Mouse (Mus musculus): ENCODE results near the gene Shank2. TPM values are rescaled to one million over a fixed set of nuclear protein-coding genes. Genes with fewer than 3 reads are reported as not detected.

The Shank2 gene
- polyA plus RNA-seq, 1 experiment, result 2.4 TPM

DNA sequence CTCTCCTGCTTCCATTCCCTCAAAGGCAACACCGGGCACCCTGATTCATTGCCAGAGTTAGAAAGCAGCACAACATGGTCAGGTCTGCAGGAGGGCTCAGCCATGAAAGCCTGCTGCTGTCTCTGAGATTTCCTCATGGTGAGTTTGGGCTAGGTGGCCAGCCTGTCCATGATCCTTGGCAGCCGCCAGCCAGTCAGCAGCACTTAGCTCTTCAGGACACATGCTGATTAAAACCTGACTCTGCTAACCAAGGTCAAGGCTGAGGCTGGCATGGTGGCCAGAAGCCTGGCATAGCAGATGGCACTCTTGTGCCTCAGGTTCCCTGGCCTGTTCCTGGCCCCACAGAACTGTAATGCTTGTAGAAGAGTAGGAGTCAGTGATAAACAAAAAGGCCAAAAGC, 269.3 kb downstream of the Shank2 start:
- TF ChIP-seq CTCF (IDR thresholded peaks at IDR 0.05; ENCODE audit: extremely low read depth, insufficient read length, insufficient replicate concordance, low read depth, low read length) (no peak), POLR2A (IDR thresholded peaks at IDR 0.05; ENCODE audit: low read depth, low read length) (no peak)
- H3K4me3 ChIP-seq (ENCODE audit: low read depth, low read length), result no peak overlapping the region
- no peaks in the 10 kb centered on the region for H3K27me3 ChIP-seq (ENCODE audit: control insufficient read depth, insufficient read depth, low read length)
- 90% methylated on average over 2 of the region's 2 CpGs for WGBS
- H3K27ac ChIP-seq (ENCODE audit: insufficient read depth, low read depth, low read length), result no peak overlapping the region
- H3K36me3 ChIP-seq (ENCODE audit: control insufficient read depth, insufficient read depth, low read length), result no peaks in the 10 kb centered on the region
- no peaks in the 10 kb centered on the region for H3K4me1 ChIP-seq (ENCODE audit: control insufficient read depth, insufficient read depth, insufficient read length, low read length)

DNA sequence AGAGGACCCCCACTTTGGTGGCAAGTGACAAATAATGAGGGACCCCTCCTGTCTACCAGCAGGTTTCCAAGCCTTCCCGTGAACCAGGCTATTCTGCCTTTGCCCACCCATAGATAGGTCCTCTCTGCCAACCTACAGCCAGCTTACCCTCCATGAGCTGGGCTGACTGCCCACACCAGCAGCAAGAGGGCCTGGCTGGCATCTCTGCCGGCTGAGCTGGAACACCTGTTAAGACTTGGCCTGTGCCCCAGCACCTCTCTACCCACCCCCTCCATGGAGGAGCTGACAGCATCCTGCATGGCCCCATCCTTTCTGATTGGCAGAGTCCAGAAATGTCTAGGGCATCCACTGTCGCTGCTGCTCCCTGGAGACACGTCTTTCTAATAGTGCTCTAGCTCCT, 277.0 kb downstream of the Shank2 start:
- Histone ChIP-seq H3K4me1 (ENCODE audit: control insufficient read depth, insufficient read depth, insufficient read length, low read length) (no peaks in the 10 kb centered on the region), H3K27ac (ENCODE audit: insufficient read depth, low read depth, low read length) (no peak overlapping the region), H3K27me3 (ENCODE audit: control insufficient read depth, insufficient read depth, low read length) (no peaks in the 10 kb centered on the region), H3K36me3 (ENCODE audit: control insufficient read depth, insufficient read depth, low read length) (no peaks in the 10 kb centered on the region), H3K4me3 (ENCODE audit: low read depth, low read length) (no peak overlapping the region)
- TF ChIP-seq POLR2A (IDR thresholded peaks at IDR 0.05; ENCODE audit: low read depth, low read length) (no peak), CTCF (IDR thresholded peaks at IDR 0.05; ENCODE audit: extremely low read depth, insufficient read length, insufficient replicate concordance, low read depth, low read length) (no peak)
- 76% methylated on average over 4 of the region's 4 CpGs for WGBS

DNA sequence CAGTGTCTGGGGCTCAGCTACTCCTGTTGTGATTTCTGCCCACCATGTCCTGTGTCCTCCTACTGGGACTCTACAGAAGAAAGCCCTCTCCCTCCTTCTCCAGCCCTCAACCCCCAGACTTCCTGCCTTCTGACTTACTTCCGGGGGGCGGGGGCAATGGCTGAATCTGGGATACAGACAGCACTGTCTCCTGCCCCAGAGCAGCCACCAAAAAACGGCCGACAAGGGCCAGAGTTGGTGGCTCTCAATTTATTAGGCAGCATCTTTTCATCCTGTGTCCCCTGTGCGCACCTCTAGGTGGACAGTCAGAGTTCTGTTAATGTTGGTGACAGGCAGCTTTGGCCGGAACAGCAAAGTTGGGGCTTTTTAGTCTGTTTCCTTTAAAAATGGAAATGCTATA, 282.0 kb downstream of the Shank2 start:
- Histone ChIP-seq H3K27ac (ENCODE audit: insufficient read depth, low read depth, low read length) (no peak overlapping the region), H3K4me3 (ENCODE audit: low read depth, low read length) (no peak overlapping the region)
- 49% methylated on average over 6 of the region's 6 CpGs for WGBS

DNA sequence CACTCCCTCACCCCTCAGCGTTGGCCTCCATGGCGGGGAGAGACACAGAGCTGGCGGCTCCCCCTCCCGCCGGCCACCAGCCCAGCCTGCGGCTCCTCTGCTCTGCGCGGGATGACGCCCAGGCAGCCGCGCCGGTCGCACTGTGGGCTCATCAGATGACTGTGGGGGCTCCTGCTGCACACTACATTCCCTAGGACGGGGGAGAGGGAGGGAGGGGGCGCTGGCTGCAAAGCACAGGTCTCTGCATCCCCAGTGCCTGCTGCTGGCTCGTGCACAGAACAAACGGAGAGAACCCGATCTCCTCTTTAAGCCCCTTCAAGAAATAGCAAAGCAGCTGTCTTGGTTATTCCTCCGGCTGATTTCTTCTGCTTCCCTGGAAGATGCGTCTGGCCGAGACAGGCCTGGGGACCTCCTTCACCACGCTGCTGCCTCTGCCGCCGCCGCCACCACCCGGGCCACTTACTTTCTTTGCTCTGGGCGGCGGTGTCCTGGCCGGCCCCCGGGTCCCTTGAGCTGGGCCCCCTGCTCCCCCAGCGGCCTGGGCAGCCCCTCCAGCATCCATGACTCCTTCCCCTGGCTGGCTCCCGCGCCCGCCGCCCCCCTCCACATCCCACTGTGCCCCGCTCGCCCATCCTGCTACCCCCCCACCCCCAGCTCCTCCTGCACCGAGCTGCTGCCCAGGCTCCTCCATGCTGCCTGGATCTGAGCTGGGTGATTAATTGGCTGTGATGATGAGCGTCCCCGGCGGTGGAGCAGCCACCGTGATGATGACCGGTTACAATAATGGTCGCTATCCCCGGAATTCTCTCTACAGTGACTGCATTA, 282.7 kb downstream of the Shank2 start:
- no peaks in the 10 kb centered on the region for H3K4me1 ChIP-seq (ENCODE audit: control insufficient read depth, insufficient read depth, insufficient read length, low read length)
- H3K27me3 ChIP-seq (ENCODE audit: control insufficient read depth, insufficient read depth, low read length), result no peaks in the 10 kb centered on the region
- no peak overlapping the region for H3K27ac ChIP-seq (ENCODE audit: insufficient read depth, low read depth, low read length)
- WGBS, result 57% methylated on average over 45 of the region's 45 CpGs
- no peaks in the 10 kb centered on the region for H3K36me3 ChIP-seq (ENCODE audit: control insufficient read depth, insufficient read depth, low read length)
- no peak for TF ChIP-seq CTCF (IDR thresholded peaks at IDR 0.05; ENCODE audit: extremely low read depth, insufficient read length, insufficient replicate concordance, low read depth, low read length)
- no peak overlapping the region for H3K4me3 ChIP-seq (ENCODE audit: low read depth, low read length)

More for the DNA sequence above, 282.0 kb downstream of the Shank2 start:
- H3K36me3 ChIP-seq (ENCODE audit: control insufficient read depth, insufficient read depth, low read length), result no peaks in the 10 kb centered on the region
- H3K27me3 ChIP-seq (ENCODE audit: control insufficient read depth, insufficient read depth, low read length), result no peaks in the 10 kb centered on the region
- TF ChIP-seq CTCF (IDR thresholded peaks at IDR 0.05; ENCODE audit: extremely low read depth, insufficient read length, insufficient replicate concordance, low read depth, low read length) (no peak), POLR2A (IDR thresholded peaks at IDR 0.05; ENCODE audit: low read depth, low read length) (no peak)
- no peaks in the 10 kb centered on the region for H3K4me1 ChIP-seq (ENCODE audit: control insufficient read depth, insufficient read depth, insufficient read length, low read length)

DNA sequence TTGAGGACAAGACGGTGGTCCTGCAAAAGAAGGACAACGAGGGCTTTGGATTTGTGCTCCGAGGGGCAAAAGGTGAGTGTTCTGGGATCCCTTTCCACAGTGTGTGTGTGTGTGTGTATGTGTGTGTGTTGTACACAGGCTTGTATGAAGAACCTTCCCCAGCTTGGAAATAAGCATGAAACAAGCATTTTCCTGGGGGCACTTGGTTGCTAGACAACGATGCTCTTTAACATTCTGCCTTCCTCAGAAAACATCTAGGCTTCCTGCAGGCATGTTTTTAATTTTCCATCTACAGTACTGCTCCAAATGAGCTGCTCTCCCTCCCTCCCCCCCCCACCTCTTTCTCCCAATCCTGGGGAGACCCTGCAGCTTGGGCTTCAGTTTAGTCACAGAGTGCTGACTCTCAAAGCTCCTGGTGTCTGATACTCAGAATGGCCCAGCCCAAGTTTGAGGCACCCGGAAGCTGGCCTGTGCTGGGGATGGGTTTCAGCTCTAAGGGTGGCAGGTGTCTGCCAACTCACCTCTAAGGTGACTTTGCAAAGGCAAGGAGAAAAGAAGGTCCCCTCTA, 283.4 kb downstream of the Shank2 start:
- TF ChIP-seq POLR2A (IDR thresholded peaks at IDR 0.05; ENCODE audit: low read depth, low read length) (no peak), CTCF (IDR thresholded peaks at IDR 0.05; ENCODE audit: extremely low read depth, insufficient read length, insufficient replicate concordance, low read depth, low read length) (no peak)
- WGBS, result 70% methylated on average over 5 of the region's 5 CpGs
- no peaks in the 10 kb centered on the region for H3K4me1 ChIP-seq (ENCODE audit: control insufficient read depth, insufficient read depth, insufficient read length, low read length)

DNA sequence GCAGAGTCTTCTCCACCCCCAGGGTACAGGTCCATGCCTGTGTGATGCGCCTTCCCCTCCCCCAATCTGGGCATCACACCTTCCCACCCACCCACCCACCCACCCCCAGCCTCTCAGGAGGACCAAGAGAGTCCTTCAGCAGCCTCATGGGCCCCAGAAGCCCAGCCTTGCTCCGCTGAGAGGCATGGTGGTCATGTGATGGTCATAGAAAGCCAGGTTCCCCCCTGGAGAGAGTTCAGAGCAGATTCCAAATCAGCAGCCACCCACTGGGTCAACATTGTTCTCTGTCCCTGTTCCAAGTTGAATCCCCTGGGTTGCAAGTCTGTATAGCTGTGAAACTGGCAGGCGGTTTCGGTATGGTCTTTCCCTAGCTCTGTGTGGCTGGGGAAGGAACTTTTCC, 284.2 kb downstream of the Shank2 start:
- TF ChIP-seq CTCF (IDR thresholded peaks at IDR 0.05; ENCODE audit: extremely low read depth, insufficient read length, insufficient replicate concordance, low read depth, low read length) (no peak), POLR2A (IDR thresholded peaks at IDR 0.05; ENCODE audit: low read depth, low read length) (no peak)
- H3K27ac ChIP-seq (ENCODE audit: insufficient read depth, low read depth, low read length), result no peak overlapping the region
- no peaks in the 10 kb centered on the region for H3K36me3 ChIP-seq (ENCODE audit: control insufficient read depth, insufficient read depth, low read length)
- 89% methylated on average over 4 of the region's 4 CpGs for WGBS
- no peaks in the 10 kb centered on the region for H3K4me1 ChIP-seq (ENCODE audit: control insufficient read depth, insufficient read depth, insufficient read length, low read length)
- no peaks in the 10 kb centered on the region for H3K27me3 ChIP-seq (ENCODE audit: control insufficient read depth, insufficient read depth, low read length)
- no peak overlapping the region for H3K4me3 ChIP-seq (ENCODE audit: low read depth, low read length)

More for the DNA sequence above, 283.4 kb downstream of the Shank2 start:
- no peaks in the 10 kb centered on the region for H3K36me3 ChIP-seq (ENCODE audit: control insufficient read depth, insufficient read depth, low read length)
- no peak overlapping the region for H3K27ac ChIP-seq (ENCODE audit: insufficient read depth, low read depth, low read length)
- H3K4me3 ChIP-seq (ENCODE audit: low read depth, low read length), result no peak overlapping the region
- H3K27me3 ChIP-seq (ENCODE audit: control insufficient read depth, insufficient read depth, low read length), result no peaks in the 10 kb centered on the region

DNA sequence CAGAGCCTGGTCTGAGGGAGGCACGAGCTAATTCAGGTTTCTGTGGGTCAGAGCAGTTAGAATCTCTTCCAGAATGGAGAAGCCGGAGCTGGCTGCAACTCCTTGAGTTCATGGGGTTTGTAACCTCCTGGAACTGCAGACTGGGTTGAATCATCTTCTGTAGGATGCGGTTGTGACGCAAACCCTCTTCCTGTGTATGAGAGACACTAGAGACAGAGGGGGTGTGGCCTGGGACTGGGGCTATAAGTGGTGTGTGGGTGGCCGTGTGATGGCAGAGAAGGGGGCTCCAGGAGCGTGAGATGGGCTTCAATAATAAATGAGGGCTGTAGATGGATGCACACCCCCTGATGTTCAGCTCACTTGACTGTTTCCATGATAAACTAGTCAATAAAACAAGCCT, 286.3 kb downstream of the Shank2 start:
- whole genome bisulfite sequencing, result 74% methylated on average over 6 of the region's 6 CpGs

More for the DNA sequence above, 286.3 kb downstream of the Shank2 start:
- TF ChIP-seq POLR2A (IDR thresholded peaks at IDR 0.05; ENCODE audit: low read depth, low read length), result no peak
- TF ChIP-seq CTCF (IDR thresholded peaks at IDR 0.05; ENCODE audit: extremely low read depth, insufficient read length, insufficient replicate concordance, low read depth, low read length), result no peak
- H3K36me3 ChIP-seq (ENCODE audit: control insufficient read depth, insufficient read depth, low read length), result no peaks in the 10 kb centered on the region
- no peak overlapping the region for H3K27ac ChIP-seq (ENCODE audit: insufficient read depth, low read depth, low read length)
- H3K4me3 ChIP-seq (ENCODE audit: low read depth, low read length), result no peak overlapping the region
- H3K27me3 ChIP-seq (ENCODE audit: control insufficient read depth, insufficient read depth, low read length), result no peaks in the 10 kb centered on the region
- H3K4me1 ChIP-seq (ENCODE audit: control insufficient read depth, insufficient read depth, insufficient read length, low read length), result no peaks in the 10 kb centered on the region

Measured in small intestine, adult 2 months (tissue).